Mouse (Mus musculus) spleen, postnatal 4 days (tissue): ENCODE results near the gene Myl6.

Source experiments
- DNase-seq, 2 experiments: peaks; one replicate each; pipeline ENCODE4 v3.0.0; 2022; ENCODE audit warnings: low spot score in 2 of 2

Gene Myl6

DNA sequence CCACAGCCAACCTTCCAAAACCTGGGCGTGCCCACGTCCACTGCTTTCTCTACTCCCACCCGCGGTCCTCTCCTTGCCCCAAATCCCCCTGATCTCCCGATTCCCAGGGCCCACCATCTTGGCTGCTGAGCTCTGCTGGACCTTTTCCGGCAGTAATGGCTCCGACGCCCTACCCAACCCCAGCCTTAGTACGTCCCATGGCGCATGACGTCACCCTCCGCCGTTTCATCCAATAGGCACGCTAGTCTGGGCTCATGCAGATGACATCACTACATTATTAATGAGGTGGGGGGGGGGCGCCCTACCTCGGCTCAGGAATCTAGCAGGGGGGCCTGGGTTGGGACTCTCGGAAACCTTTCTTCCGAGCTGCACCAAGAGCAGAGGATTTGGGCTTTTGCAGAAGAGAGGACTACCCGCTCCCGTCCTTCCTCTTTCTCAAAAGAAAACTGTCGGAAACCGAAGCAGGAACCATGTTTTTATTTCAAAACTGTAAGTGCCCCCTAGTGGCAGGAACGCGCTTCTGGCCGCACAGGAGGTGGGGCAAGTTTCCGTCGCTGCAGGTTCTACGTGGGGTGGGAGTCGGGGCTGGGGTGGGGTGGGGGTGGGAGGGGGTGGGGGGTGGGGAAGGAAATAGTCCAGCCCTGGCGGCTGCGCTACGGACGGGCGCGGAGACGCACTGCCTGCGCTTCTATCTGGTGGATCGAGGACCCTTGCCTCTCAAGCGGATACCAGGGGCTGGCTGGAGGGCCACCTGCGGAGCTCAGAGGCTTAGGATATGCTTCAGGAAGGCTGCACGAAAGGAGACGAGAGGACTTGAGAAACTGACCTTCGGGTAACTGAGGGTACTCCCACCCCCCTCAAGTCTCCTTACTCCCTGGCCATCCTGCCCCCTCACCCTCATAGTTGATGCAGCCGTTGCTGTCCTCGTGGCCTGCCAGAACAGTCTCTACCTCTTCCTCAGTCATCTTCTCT is at the start of gene Myl6:
Gene Myl6 (minus strand): TSS at position 451 of the 972 bp plus-strand sequence.
- peak; percentile 97 to 98 for DNase-seq

DNA sequence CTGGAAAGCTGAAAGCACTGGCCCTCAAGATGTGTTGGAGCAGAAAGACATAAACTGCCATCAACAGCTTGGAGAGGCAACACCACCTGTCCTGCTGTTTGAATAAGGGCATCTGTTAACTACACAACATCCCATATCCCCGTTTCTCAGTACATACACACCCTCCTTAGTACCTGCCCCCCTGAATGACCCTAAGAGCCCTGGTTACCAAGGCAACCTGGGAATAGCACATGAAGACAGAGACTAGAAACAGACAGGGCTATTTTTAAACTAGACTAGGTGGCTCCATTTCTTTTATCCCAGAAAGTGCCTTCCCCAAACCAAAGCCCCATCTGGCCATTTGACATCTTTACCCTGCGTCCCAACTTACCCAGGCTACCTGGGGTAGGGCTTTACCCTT is 49.2 kb upstream of the Myl6 start:
- no peak for DNase-seq

- DNase-seq = no peak
Observed at GRCm38 (mm10) chr10:128538340-128538870, 44.5 kb upstream of the Myl6 start.

DNA sequence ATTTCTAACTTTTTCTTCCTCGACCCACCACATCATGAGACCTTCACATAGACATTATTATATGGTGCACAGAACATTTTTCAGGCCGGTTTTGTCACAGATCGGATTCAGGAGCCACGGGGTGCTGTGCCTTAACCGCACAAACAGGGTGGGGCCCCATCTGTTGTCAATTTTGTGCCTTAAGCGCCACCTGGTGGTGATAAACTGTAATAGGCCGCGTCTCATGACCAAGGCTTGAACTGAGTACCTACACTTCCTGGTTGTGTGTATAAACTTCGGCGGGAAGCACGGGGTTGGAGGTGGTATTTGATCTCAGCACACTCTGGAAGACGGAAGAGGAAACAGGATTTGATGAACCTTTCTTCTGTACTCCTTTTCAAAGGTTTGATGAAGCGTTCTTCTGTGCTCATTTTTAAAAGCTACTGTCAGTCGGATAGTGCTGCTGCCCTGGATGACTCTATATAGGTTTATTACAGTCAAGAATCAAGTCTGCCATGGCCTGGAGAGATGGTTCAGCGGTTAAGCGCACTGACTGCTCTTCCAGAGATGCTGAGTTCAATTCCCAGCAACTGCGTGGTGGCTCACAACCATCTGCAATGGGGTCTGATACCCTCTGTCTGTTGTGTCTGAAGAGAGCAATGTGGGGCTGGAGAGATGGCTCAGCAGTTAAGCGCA is 42.5 kb upstream of the Myl6 start:
- DNase-seq = peak; percentile 92 to 94

DNA sequence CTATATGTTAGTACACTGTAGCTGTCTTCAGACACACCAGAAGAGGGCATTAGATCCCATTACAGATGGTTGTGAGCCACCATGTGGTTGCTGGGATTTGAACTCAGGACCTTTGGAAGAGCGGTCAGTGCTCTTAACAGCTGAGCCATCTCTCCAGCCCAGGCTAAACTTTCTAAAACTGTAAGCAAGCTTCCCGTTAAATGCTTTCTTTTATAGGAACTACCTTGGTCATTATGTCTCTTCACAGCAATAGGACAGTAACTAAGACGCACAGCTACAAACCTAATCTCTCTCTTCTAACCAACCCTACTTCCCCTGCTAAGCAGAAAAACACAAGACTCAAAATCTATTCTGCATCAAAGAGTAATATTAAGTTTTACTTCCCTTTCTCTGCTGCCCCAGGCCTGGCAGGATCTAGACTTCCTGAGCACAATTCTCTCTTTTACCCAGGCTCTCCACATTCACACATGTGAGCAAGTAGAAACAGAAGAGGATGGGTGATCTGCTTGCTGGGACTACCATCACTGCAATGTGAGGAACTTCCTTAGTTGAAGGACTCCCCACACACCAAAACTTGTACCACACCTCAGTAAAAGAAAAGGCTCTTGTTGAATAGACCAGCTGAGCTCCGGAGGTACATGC is 41.8 kb upstream of the Myl6 start:
- DNase-seq = no peak

DNA sequence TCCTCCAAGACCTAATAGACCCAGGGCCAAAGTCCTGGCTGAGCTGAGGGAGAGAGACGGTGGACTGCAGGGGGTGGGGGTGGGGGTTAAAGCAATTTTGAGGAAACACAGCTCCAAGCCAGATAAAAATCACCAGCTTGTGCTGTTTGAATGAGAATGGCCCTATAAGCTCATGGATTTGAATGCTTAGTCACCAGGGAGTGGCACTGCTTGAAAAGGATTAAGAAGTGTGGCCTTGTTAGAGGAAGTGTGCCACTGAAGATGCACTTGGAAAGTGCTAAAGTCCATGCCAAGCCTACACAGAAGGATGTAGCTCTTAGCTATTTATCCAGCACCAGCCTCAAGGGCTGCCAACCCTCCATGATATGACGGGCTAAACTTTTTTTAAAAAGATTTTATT is 41.3 kb upstream of the Myl6 start:
- DNase-seq = no peak

- no peak for DNase-seq
Observed at GRCm38 (mm10) chr10:128526366-128527356, 32.7 kb upstream of the Myl6 start.

DNA sequence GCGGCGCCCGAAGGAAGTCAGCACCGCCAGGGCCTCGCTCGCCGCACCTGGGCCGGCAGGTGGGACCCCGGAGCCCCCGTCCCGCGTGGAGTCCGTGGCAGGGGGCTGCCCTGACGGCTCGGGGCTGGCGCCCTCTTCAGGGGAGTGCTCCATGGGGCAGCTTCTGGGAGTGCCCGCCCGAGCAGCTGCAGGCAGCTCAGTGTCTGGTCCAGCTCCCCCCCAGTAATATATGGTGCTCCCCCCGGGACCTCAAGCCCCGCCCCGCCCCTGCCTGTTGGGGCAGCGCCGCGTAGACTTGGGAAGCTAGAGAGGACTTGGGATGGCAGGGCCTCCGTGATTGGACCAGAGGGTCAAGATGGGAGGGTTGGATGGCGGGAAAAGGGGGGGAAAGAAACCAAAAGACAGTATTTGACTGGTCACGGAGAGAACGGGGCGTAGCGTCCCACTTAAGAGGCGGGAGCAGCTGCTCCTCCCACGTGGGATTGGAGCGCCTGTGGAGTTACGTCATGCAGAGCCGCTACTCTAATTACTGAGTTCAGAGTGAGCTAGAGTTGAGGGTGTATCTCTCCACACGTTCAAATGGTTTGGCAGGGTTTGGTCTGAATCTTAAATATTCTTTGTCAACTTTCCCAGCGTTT is 31.8 kb upstream of the Myl6 start, which contains the start of gene Esyt1:
Gene Esyt1 (minus strand): TSS at position 201 of the 638 bp plus-strand sequence.
- peak; percentile 90 to 93 for DNase-seq

GRCm38 (mm10) chr10:128524732-128525662 is 31.1 kb upstream of the Myl6 start:
- peak; percentile 63 to 86 for DNase-seq

GRCm38 (mm10) chr10:128524111-128524731 is 30.3 kb upstream of the Myl6 start:
- DNase-seq = no peak

DNA sequence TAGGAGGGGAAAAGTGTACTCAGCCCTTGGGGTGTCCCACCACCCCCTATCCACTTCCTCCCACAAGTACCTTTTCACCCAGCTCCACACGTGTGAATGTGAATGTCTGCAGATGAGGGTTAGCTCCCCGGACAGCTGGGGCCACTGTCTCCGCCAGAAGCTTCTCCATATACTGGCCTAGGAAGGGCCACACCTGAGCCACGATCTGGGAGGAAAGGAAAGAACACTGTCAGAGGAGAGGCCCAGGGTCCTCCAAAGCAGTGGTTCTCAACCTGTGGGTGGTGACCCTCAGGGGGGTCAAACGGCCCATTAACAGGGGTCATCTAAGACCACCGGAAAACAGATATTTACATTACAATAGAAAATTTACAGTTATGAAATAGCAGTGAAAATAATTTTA is 28.4 kb upstream of the Myl6 start:
- no peak for DNase-seq

DNA sequence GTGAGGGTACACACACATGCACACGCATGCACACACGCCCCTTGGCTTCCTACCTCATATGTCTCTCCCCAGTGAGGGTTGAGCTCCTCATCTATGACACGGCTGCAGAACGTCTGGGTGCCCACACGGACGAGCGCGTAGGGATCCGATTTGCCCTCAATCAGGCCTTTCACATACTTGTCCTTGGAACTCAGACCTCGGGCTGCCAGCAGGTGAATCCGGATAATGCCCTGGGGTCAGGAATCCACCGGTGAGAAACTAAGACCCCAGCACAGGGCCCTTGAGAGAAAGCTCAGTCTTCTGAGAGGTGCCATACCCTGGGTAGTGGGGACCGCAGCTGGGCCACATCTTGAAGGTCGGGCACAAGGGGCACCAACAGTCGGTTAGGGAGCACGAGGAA is 26.6 kb upstream of the Myl6 start:
- DNase-seq = no peak

DNA sequence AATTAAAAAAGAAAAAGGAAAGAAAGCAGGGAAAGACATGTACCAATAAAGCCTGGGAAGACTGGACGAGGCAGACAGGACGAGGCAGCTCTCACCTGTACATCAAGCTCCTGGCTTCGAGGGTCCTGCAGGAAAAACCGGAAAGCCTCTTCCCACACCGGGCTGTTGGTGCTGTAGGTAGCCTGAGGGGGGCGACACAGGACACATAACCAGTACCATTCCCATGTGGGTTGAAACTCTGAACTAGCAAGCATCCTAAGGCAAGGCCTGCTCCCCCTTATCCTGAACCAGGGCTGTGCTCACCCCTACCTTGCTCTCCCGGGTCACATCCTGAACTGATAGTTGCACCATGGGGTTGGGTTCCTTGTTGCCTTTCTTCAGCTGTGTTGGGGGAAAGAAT is 24.9 kb upstream of the Myl6 start:
- DNase-seq = no peak

- DNase-seq = no peak
Observed at GRCm38 (mm10) chr10:128516677-128517076, 22.7 kb upstream of the Myl6 start.

DNA sequence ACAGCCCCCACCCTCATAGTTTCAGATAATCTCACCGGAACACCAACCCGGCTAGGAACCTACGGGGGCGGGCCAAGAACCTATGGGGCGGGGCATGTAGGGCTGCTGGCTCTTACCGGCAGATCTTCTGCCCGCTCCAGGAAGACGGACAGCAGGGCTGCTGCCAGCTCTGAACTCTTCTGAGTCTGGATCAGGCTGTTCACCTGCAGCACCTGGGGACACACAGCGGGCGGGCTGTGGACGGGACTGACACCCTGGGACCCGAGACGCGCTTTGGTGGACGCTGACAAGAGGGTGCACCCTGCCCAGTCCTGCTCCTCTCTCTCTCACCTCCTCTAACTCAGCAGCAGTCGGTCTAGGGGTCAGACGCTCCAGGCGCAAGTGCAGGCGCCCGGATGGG is 22.1 kb upstream of the Myl6 start:
- DNase-seq = no peak

GRCm38 (mm10) chr10:128515044-128515443 is 21.1 kb upstream of the Myl6 start:
- no peak for DNase-seq

GRCm38 (mm10) chr10:128511761-128512160 is 17.8 kb upstream of the Myl6 start:
- DNase-seq = no peak

DNA sequence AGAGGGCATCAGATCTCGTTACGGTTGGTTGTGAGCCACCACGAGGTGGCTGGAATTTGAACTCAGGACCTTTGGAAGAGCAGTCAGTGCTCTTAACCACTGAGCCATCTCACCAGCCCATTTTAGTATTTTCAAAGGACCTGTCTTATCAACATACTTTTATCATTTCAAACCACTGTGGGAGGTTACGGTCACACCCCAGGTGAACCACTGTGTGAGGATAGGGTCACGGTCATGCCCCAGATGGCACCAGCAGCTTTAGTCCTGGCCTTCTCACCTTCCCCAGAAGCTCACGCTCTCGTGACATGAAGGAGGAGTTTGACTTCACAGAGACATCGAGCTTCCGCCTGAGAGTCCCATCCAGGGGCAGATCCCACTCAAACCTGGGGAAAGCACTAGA is 17.2 kb upstream of the Myl6 start:
- DNase-seq = no peak

DNA sequence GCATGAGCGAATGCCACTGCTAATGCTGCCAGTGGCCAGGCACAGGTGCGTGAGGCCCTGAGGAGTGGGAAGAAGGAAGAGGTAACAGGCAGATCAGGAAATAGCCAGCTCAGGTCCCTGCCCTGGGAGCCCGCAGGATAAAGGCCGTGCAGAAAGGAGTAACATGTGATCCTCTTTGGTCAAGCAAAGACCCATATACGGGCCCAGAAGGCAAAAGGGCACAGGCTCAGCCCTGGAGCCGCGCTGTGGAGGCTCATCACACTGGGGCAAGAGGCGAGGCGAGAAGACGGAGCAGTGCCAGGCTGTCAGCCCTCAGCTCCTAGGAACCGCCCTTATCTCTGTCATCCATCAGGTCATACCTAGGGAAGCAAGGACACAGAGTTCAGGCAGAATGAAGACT is 16.4 kb upstream of the Myl6 start:
- no peak for DNase-seq
